Mouse (Mus musculus): ENCODE results near the gene Myb. TPM values are rescaled to one million over a fixed set of nuclear protein-coding genes. Genes with fewer than 3 reads are reported as not detected.

Gene Myb
- total and polyA plus RNA-seq, 3 experiments = 11.1 to 24.0 (median 19.1) TPM

GRCm38 (mm10) chr10:21130901-21131493 is 29.8 kb downstream of the Myb start:
- in situ Hi-C loops (cut with MboI; ENCODE audit: low pct_ligation_motif_present, low pct_unique_long_range_greater_than_20kb, low sequenced_read_pairs) = no loop called here

DNA sequence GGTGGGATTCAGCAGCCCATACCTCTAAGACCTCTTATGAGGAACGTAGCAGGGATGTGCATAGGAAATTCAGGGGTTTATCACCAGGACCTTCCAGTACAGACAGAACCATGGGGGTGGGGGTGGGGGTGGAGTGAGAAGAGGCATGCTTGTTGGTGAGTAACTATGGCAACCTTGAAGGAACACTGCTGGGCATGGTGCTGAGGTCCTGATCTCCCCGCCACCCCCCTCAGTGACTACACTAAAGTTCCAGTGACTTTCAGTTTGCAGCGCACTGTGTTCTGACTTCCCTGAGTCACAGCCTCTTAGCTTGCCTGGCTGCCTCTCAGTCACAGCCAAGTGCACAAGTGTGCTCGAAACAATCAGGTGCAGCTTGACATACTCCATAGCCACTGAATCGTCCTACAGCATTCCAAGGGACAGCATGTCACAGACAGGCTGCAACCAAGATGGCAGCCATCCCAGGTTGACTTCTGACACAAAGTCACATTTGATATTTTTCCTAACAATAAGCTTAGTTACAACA is 32.6 kb downstream of the Myb start:
- dilution Hi-C loops (cut with MboI; ENCODE audit: extremely low pct_ligation_motif_present, extremely low pct_unique_long_range_greater_than_20kb, low sequenced_read_pairs) (no loop called here), in situ Hi-C loops (cut with MboI; ENCODE audit: low pct_ligation_motif_present, low pct_unique_long_range_greater_than_20kb, low sequenced_read_pairs) (no loop called here)
- no peak for DNase-seq (ENCODE audit: extremely low read depth)
- no peak overlapping the region for H3K4me2 ChIP-seq (ENCODE audit: insufficient read depth, low read depth, poor library complexity, severe bottlenecking)
- H3K79me2 ChIP-seq (replicated peaks; ENCODE audit: control insufficient read depth, extremely low read depth, insufficient read depth, poor library complexity, severe bottlenecking) = no peaks in the 10 kb centered on the region
- H3K27me3 ChIP-seq (replicated peaks) = no peaks in the 10 kb centered on the region
- TF ChIP-seq ETS1 (conservative IDR thresholded peaks at IDR 0.05; ENCODE audit: low read depth, low read length) = no peak
- TF ChIP-seq BHLHE40 (IDR thresholded peaks at IDR 0.05; ENCODE audit: low read depth, low read length) = no peak
- no peak for TF ChIP-seq RCOR1 (conservative IDR thresholded peaks at IDR 0.05; ENCODE audit: low read depth, low read length)
- TF ChIP-seq IRF4 (IDR thresholded peaks at IDR 0.05; ENCODE audit: low read depth, low read length) = no peak
- no peak for TF ChIP-seq ZC3H11A (IDR thresholded peaks at IDR 0.05; ENCODE audit: low read depth, low read length)
- TF ChIP-seq POLR2AphosphoS2 (IDR thresholded peaks at IDR 0.05; ENCODE audit: low read depth, low read length) = no peak
- TF ChIP-seq GABPA (IDR thresholded peaks at IDR 0.05; ENCODE audit: insufficient replicate concordance, low read depth, low read length) = no peak
- TF ChIP-seq JUND (conservative IDR thresholded peaks at IDR 0.05; ENCODE audit: low read depth, low read length) = no peak
- no peak for TF ChIP-seq TCF12 (IDR thresholded peaks at IDR 0.05; ENCODE audit: low read depth, low read length)
- no peak for TF ChIP-seq E2F4 (IDR thresholded peaks at IDR 0.05; ENCODE audit: insufficient replicate concordance, low read depth, low read length)
- no peak for TF ChIP-seq NRF1 (IDR thresholded peaks at IDR 0.05; ENCODE audit: low read depth, low read length)
- no peak for TF ChIP-seq ZMIZ1 (IDR thresholded peaks at IDR 0.05; ENCODE audit: low read depth, low read length)
- TF ChIP-seq MAFK (IDR thresholded peaks at IDR 0.05; ENCODE audit: insufficient replicate concordance, low read length) = no peak
- TF ChIP-seq JUN (IDR thresholded peaks at IDR 0.05; ENCODE audit: insufficient read depth, low read depth, low read length) = no peak
- no peak for TF ChIP-seq KAT2A (IDR thresholded peaks at IDR 0.05; ENCODE audit: insufficient replicate concordance, low read length)
- TF ChIP-seq ZNF384 (IDR thresholded peaks at IDR 0.05; ENCODE audit: low read depth, low read length) = no peak
- no peak for TF ChIP-seq RAD21 (IDR thresholded peaks at IDR 0.05; ENCODE audit: low read depth, low read length)
- H3K9ac ChIP-seq (ENCODE audit: insufficient read depth, low read depth) = no peak overlapping the region
- H3K9me3 ChIP-seq (replicated peaks; ENCODE audit: low read length) = no peaks in the 10 kb centered on the region
- no peak overlapping the region for H3K27ac ChIP-seq (ENCODE audit: insufficient read depth, low read depth)
- H3K36me3 ChIP-seq (replicated peaks in 1 of 2; ENCODE audit: control insufficient read depth in 1 of 2, insufficient read depth in 1 of 2, low read length in 1 of 2) = peaks cover 35 to 75% of the 10 kb centered on the region in 2 experiments
- H3K4me3 ChIP-seq (replicated peaks in 1 of 3; ENCODE audit: low read depth in 2 of 3, low read length in 2 of 3, poor library complexity in 1 of 3) = no peak overlapping the region
- peaks cover 3 to 10% of the 10 kb centered on the region in 2 experiments; a peak in 2 of 4 replicates for H3K4me1 ChIP-seq (ENCODE audit: control insufficient read depth in 1 of 2, insufficient read depth in 2 of 2)

More at GRCm38 (mm10) chr10:21130901-21131493, 29.8 kb downstream of the Myb start:
- Histone ChIP-seq H3K9ac (ENCODE audit: insufficient read depth, low read depth) (no peak overlapping the region), H3K27me3 (replicated peaks) (no peaks in the 10 kb centered on the region), H3K36me3 (replicated peaks in 1 of 2; ENCODE audit: control insufficient read depth in 1 of 2, insufficient read depth in 1 of 2, low read length in 1 of 2) (peaks cover 29 to 72% of the 10 kb centered on the region in 2 experiments), H3K4me2 (ENCODE audit: insufficient read depth, low read depth, poor library complexity, severe bottlenecking) (no peak overlapping the region), H3K9me3 (replicated peaks; ENCODE audit: low read length) (no peaks in the 10 kb centered on the region), H3K4me1 (ENCODE audit: control insufficient read depth in 1 of 2, insufficient read depth in 2 of 2) (peaks cover 3 to 12% of the 10 kb centered on the region in 2 experiments; a peak in 2 of 4 replicates), H3K27ac (ENCODE audit: insufficient read depth, low read depth) (no peak overlapping the region), H3K79me2 (replicated peaks; ENCODE audit: control insufficient read depth, extremely low read depth, insufficient read depth, poor library complexity, severe bottlenecking) (no peaks in the 10 kb centered on the region), H3K4me3 (replicated peaks in 1 of 3; ENCODE audit: low read depth in 2 of 3, low read length in 2 of 3, poor library complexity in 1 of 3) (no peak overlapping the region)
- TF ChIP-seq TCF12 (IDR thresholded peaks at IDR 0.05; ENCODE audit: low read depth, low read length) (no peak), RAD21 (IDR thresholded peaks at IDR 0.05; ENCODE audit: low read depth, low read length) (no peak), KAT2A (IDR thresholded peaks at IDR 0.05; ENCODE audit: insufficient replicate concordance, low read length) (no peak), BHLHE40 (IDR thresholded peaks at IDR 0.05; ENCODE audit: low read depth, low read length) (no peak), MAX (IDR thresholded peaks at IDR 0.05; ENCODE audit: low read length) (no peak)
- dilution Hi-C loops (cut with MboI; ENCODE audit: extremely low pct_ligation_motif_present, extremely low pct_unique_long_range_greater_than_20kb, low sequenced_read_pairs) = no loop called here
- no peak for DNase-seq (ENCODE audit: extremely low read depth)
